Mouse (Mus musculus) hindbrain, embryonic 15.5 days (tissue): ENCODE data around the gene Nr3c2. TPM values are rescaled to one million over a fixed set of nuclear protein-coding genes. Genes with fewer than 3 reads are reported as not detected.

ENCODE experiments used
- ATAC-seq: fragments of 200-750 bp; cut with Nextera tagmentation; 2 replicates; pipeline ENCODE4 v1.8.0; 2017; ENCODE audit warnings: low read depth, moderate number of reproducible peaks, moderate TSS enrichment; ENCODE audit not compliant: low FRiP score
- H3K27ac ChIP-seq: fragments of 300-500 bp; sonication (generic); replicated peaks from 2 replicates; pipeline ENCODE4 v1.5.1; 2015; ENCODE audit warnings: mild to moderate bottlenecking, inconsistent platforms
- H3K27me3 ChIP-seq: fragments of 300-500 bp; sonication (generic); 2 replicates; pipeline ENCODE4 v1.6.1; 2015; ENCODE audit warnings: control low read depth, inconsistent platforms
- H3K36me3 ChIP-seq: fragments of 300-500 bp; sonication (generic); 2 replicates; pipeline ENCODE4 v1.6.1; 2015; ENCODE audit warnings: control low read depth, inconsistent platforms
- H3K4me1 ChIP-seq: fragments of 300-500 bp; sonication (generic); replicated peaks from 2 replicates; pipeline ENCODE4 v1.6.1; 2015; ENCODE audit warnings: control low read depth, inconsistent platforms
- H3K4me2 ChIP-seq: fragments of 300-500 bp; sonication (generic); 2 replicates; pipeline ENCODE4 v1.6.1; 2015; ENCODE audit warnings: moderate library complexity, mild to moderate bottlenecking, inconsistent platforms
- H3K4me3 ChIP-seq: fragments of 300-500 bp; sonication (generic); 2 replicates; pipeline ENCODE4 v1.5.1; 2015; ENCODE audit warnings: mild to moderate bottlenecking, inconsistent platforms
- H3K9ac ChIP-seq: fragments of 300-500 bp; sonication (generic); 2 replicates; pipeline ENCODE4 v1.6.1; 2015; ENCODE audit warnings: inconsistent platforms
- H3K9me3 ChIP-seq: fragments of 300-500 bp; sonication (generic); 2 replicates; pipeline ENCODE4 v1.6.1; 2016; ENCODE audit warnings: control low read depth, inconsistent platforms
- WGBS: fragments of 180-500 bp; shearing (Covaris S2); methylation state at CpG from one replicate; pipeline ENCODE4 v1.1.7; 2015; 5-methylcytosine and 5-hydroxymethylcytosine counted together
- polyA plus RNA-seq: library from polyadenylated mRNA; unstranded; fragments of >200 nt; fragmentation: Nextera tagmentation; extraction: Ambion mirVana; gene quantifications from 2 replicates; pipeline ENCODE4 v1.2.1, GENCODE M21; 2015

The Nr3c2 gene
- polyA plus RNA-seq, 1 experiment from 2014 or later: 6.3 TPM

DNA sequence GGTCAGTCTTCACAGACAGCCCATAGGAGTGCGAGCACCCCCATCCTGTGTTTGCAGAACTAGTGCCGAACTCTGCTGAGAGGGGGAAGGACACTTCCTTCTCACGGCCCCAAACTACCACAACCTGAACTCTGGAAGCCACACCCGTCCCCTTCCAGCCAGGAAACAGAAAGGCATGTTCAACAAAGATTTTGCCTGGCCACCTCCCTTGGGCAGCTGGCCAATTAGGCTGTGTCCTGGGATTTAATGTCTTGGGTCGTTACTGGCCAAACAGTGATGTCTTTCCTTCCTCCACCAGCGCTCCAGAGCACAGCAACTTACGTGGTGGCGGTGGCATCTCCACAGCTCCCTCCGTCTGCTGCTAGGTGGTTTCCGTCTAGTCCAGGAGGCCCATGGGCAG is 377.6 kb downstream of the Nr3c2 start:
- ATAC-seq: no peak
- WGBS: 87% methylated on average over 10 of the region's 10 CpGs

DNA sequence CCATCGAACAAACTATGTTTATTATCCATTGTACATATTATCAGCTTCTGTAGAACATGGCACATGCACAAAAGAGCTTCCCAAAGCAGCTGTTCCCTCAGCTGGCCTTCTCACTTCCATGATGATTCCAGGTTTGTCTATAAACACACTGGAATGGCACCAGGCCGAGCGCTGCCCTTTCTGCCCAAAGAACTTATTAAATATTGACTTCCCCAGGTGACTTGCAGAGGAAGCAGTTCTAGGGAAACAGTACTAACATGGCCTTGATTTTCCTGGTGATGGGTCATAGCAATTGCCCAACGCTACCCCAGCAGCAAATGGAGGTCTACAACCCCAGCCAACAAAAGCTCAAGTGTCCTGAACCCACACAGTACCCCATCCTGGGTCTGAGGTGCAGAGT is 379.0 kb downstream of the Nr3c2 start:
- Histone ChIP-seq H3K27me3 (no peaks in the 10 kb centered on the region), H3K4me3 (no peak overlapping the region), H3K36me3 (no peaks in the 10 kb centered on the region), H3K9me3 (no peaks in the 10 kb centered on the region), H3K27ac (no peak overlapping the region), H3K4me2 (no peak overlapping the region), H3K4me1 (no peaks in the 10 kb centered on the region), H3K9ac (no peak overlapping the region)
- ATAC-seq: no peak
- 97% methylated on average over 4 of the region's 4 CpGs for WGBS

More for the DNA sequence above, 377.6 kb downstream of the Nr3c2 start:
- H3K27me3 ChIP-seq: no peaks in the 10 kb centered on the region
- no peak overlapping the region for H3K27ac ChIP-seq
- H3K4me2 ChIP-seq: no peak overlapping the region
- H3K4me3 ChIP-seq: no peak overlapping the region
- no peaks in the 10 kb centered on the region for H3K36me3 ChIP-seq
- no peaks in the 10 kb centered on the region for H3K9me3 ChIP-seq
- H3K4me1 ChIP-seq: no peaks in the 10 kb centered on the region
- no peak overlapping the region for H3K9ac ChIP-seq

DNA sequence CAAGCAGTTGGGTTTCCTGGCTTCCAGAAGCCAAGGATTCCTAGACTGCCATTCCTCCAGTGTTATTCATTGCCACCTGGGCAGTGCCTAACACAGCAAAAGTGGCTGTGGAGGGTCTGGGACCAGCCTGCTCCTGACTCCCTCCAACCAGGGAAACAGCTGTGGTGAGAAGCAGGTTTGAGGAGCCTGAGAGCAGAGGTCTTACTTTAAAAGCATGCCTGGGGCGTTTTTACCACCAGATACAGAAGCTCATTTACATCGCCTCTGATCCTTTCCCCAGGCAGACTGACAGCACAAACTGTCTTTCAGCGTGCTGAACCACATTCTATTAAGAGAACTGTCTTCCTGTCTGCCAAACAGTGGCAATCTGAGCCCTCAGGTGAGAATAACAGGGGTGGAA is 380.7 kb downstream of the Nr3c2 start:
- Histone ChIP-seq H3K4me2 (no peak overlapping the region), H3K4me1 (no peaks in the 10 kb centered on the region), H3K4me3 (no peak overlapping the region), H3K27ac (no peak overlapping the region), H3K9me3 (no peaks in the 10 kb centered on the region), H3K27me3 (no peaks in the 10 kb centered on the region), H3K36me3 (no peaks in the 10 kb centered on the region), H3K9ac (no peak overlapping the region)
- 51% methylated on average over 3 of the region's 3 CpGs for WGBS
- no peak for ATAC-seq

DNA sequence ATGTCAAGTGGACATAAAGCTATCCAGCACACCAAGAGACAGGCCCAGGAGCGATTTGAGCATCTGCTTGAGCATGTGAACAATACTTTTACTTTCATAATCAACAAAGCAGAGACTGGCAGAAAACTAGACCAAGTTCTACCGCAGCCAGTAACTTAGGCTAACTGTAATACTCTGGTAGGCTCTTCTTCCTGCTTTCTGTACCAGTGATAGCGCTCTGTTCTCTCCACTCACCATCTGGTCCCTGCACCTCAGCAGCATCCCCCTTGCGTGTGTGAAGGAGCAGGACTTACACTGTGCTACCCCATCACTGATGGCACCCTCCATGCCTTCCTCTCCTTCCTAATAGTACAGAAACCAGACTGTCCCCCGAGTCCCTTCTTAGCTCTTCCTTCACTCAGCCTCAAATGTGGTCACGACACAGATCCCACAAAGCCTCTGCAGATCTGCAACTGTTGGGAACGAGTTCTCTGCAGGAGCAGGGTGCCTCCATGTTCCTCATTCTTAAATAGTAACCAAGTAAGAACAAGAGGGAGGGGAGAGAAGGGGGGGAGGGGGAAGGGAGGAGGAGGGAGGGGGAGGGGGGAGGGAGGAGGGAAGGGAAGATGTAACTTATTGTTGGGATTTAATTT is 383.5 kb downstream of the Nr3c2 start:
- Histone ChIP-seq H3K36me3 (no peaks in the 10 kb centered on the region), H3K27me3 (no peaks in the 10 kb centered on the region), H3K4me2 (no peak overlapping the region), H3K4me1 (no peaks in the 10 kb centered on the region), H3K27ac (no peak overlapping the region), H3K4me3 (no peak overlapping the region), H3K9ac (no peak overlapping the region), H3K9me3 (no peaks in the 10 kb centered on the region)
- 88% methylated on average over 7 of the region's 7 CpGs for WGBS
- no peak for ATAC-seq

DNA sequence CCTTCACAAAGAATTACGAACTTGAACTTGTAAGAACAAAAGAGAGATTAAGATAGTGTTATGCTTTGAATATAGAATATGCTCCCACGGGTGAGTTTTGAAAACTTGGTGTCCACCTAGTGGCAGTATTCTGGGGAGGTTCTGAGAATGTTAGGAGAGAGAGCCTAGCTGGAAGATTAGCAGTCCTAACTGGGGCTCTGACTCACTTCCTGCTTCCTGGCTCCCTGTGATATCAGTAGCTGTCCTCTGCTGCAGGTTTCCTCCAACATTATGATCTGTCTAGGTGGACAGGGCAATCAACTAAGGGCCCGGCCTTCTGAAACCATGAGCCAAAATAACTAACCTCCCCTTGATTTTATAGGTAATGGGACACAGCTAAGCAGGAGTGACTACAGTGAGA is 385.2 kb downstream of the Nr3c2 start:
- 85% methylated on average over 3 of the region's 3 CpGs for WGBS

DNA sequence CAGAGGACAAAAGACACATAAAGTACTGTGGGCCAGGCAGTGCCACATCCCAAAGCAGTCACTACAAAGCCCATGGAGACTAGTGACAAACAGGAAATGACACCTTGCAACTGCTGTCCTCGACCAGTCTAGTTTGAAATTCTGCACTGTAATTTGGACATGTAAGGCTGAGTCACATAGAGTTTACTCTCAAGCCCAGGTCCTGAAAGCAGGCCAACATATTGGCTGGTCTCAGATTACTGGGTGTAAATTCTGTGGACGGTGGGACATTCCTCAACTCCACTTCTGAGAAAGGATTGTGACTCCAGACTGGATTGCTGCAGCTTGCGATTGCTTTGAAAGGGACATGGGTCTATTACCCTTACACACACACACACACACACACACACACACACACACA is 388.8 kb downstream of the Nr3c2 start:
- no peak overlapping the region for H3K4me3 ChIP-seq
- no peak for ATAC-seq
- no peaks in the 10 kb centered on the region for H3K4me1 ChIP-seq
- no peak overlapping the region for H3K4me2 ChIP-seq
- no peak overlapping the region for H3K27ac ChIP-seq
- no peaks in the 10 kb centered on the region for H3K36me3 ChIP-seq
- no peaks in the 10 kb centered on the region for H3K27me3 ChIP-seq
- WGBS: 86% methylated on average over 3 of the region's 3 CpGs
- H3K9ac ChIP-seq: no peak overlapping the region
- H3K9me3 ChIP-seq: no peaks in the 10 kb centered on the region

More for the DNA sequence above, 385.2 kb downstream of the Nr3c2 start:
- ATAC-seq: no peak
- no peaks in the 10 kb centered on the region for H3K9me3 ChIP-seq
- H3K4me3 ChIP-seq: no peak overlapping the region
- H3K4me2 ChIP-seq: no peak overlapping the region
- H3K9ac ChIP-seq: no peak overlapping the region
- H3K27me3 ChIP-seq: no peaks in the 10 kb centered on the region
- H3K4me1 ChIP-seq: no peaks in the 10 kb centered on the region
- no peaks in the 10 kb centered on the region for H3K36me3 ChIP-seq
- no peak overlapping the region for H3K27ac ChIP-seq

DNA sequence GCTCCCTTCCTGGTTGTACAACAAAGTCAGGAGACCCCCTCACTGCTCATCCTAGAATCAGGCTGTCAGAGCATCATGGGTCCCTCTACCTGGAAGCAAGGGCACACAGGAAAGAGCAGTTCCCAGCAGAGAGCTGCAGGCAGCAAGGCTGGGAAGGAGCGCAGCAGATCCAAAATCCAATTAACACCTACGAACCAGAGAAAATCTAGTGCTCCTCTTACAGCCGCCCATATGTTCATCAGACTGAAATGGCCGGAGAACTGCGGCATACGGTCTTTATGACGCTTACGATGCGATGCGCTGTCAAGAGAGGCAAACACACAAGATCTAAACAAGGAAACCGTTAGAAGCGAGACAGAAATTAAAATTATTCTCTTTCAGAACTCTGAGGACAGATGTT is 389.2 kb downstream of the Nr3c2 start:
- no peak for ATAC-seq
- H3K27me3 ChIP-seq: no peaks in the 10 kb centered on the region
- no peaks in the 10 kb centered on the region for H3K36me3 ChIP-seq
- H3K9me3 ChIP-seq: no peaks in the 10 kb centered on the region
- no peak overlapping the region for H3K4me2 ChIP-seq
- 94% methylated on average over 12 of the region's 12 CpGs for WGBS
- no peaks in the 10 kb centered on the region for H3K4me1 ChIP-seq
- H3K27ac ChIP-seq: no peak overlapping the region
- no peak overlapping the region for H3K9ac ChIP-seq
- H3K4me3 ChIP-seq: no peak overlapping the region

DNA sequence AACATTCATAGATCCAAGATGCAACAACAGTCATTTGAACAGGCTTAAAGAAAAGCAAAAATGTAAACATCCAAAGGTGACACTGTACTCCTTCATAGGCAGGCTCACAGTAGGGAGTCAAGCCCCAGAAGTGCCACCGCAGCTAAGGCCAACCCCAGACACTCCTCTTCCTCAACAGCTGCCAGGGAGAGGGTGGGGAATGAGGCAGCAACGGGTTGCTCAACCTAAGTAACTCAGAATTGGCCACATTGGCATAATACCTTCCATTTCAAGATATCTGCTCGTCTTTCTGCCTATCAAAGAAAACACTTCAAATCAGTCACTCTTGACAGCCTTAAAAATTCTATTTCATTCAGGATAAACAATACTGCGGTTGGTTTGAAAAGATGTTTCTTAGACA is 392.9 kb downstream of the Nr3c2 start:
- no peaks in the 10 kb centered on the region for H3K9me3 ChIP-seq
- no peak overlapping the region for H3K27ac ChIP-seq
- WGBS: 61% methylated on average over 4 of the region's 4 CpGs
- no peaks in the 10 kb centered on the region for H3K36me3 ChIP-seq
- no peak overlapping the region for H3K9ac ChIP-seq
- H3K4me2 ChIP-seq: no peak overlapping the region
- no peak for ATAC-seq
- H3K27me3 ChIP-seq: no peaks in the 10 kb centered on the region
- no peaks in the 10 kb centered on the region for H3K4me1 ChIP-seq
- H3K4me3 ChIP-seq: no peak overlapping the region

DNA sequence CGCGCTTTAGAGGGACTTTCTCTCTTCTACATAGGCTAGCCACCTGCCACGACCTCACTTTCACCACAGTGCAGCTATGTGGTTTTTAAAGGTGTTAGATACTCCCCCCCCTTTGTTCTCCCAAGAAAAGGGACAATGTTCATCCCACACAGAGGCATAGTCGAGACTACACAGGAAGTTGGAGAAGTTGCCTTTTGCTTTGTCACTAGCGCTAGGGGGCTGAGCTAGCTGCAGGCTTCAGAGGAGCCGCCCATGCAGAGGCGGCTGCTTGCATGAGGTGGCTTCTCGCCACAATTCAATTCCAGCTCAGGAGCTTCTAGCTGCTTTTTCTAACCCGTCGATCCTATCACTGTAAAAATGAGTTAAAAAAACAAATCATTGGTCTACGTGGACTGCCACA is 393.4 kb downstream of the Nr3c2 start:
- 60% methylated on average over 11 of the region's 11 CpGs for WGBS
- Histone ChIP-seq H3K4me3 (no peak overlapping the region), H3K36me3 (no peaks in the 10 kb centered on the region), H3K9me3 (no peaks in the 10 kb centered on the region), H3K27me3 (no peaks in the 10 kb centered on the region), H3K27ac (no peak overlapping the region), H3K4me1 (no peaks in the 10 kb centered on the region), H3K9ac (no peak overlapping the region), H3K4me2 (no peak overlapping the region)
- ATAC-seq: no peak

DNA sequence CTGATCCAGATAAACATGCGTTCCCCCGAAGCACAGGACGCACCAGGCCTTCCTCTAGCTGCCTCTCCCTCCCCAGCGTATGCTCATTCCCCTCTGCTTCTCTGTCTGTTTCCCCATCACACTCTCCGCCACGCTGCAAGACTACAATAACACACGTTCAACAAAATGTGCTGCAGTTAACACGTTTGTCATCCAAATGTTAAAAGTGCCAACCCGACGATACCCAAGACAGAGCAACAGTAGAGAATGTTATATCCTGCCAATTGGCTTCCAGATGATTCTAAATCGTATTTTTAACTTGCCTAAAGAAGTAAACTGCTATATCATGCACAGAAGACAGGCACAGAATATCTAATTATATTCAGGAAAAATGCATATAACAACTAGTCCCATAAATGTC is 395.4 kb downstream of the Nr3c2 start:
- no peak for ATAC-seq
- H3K4me2 ChIP-seq: no peak overlapping the region
- no peaks in the 10 kb centered on the region for H3K4me1 ChIP-seq
- 90% methylated on average over 11 of the region's 11 CpGs for WGBS
- H3K36me3 ChIP-seq: no peaks in the 10 kb centered on the region
- H3K27me3 ChIP-seq: no peaks in the 10 kb centered on the region
- no peak overlapping the region for H3K9ac ChIP-seq
- no peak overlapping the region for H3K4me3 ChIP-seq
- no peaks in the 10 kb centered on the region for H3K9me3 ChIP-seq
- H3K27ac ChIP-seq: no peak overlapping the region
